ENCODE assay signal across 23 mouse cellular contexts in the genomic region with DNA sequence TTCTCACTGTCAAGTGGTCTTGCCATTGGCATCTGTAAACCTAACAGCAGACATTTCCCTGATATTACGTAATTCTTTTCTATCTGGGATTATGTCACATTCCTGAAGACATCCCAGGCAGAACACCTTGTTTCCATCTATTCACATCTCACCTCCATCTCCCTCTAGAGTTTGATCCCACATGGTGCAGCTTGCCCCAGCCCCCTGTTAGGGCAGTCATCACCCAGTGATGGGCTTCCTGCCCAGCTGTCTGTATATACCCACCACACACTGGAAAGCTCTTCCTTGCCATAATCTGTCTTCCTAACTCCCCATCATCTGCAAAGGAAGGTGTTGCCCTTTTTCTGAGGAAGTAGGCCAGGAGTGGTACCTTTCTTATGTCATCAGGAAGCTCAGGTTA.
"Had no signal": no experiment of that assay in that cellular context is flagged by ENCODE, and none has a peak within 500 bp of the region (broad histone marks: within the 10 kb centered on the region; RNA-seq: fewer than 3 reads in every experiment).

No protein-coding gene starts in this region.

- H3K4me3 ChIP-seq: heart, adult 2 months; heart, embryonic 13.5 days; heart, embryonic 15.5 days; kidney, embryonic 15.5 days; limb, embryonic 13.5 days; limb, embryonic 15.5 days; liver, embryonic 12.5 days had no signal

- H3K4me2 ChIP-seq: heart, embryonic 11.5 days; heart, embryonic 13.5 days; heart, embryonic 15.5 days; hindbrain, embryonic 14.5 days; kidney, embryonic 15.5 days; limb, embryonic 13.5 days; limb, embryonic 15.5 days; liver, embryonic 12.5 days had no signal

- H3K36me3 ChIP-seq: heart, embryonic 13.5 days; heart, embryonic 15.5 days; kidney, embryonic 15.5 days; limb, embryonic 13.5 days; limb, embryonic 15.5 days; liver, embryonic 12.5 days had no signal

- H3K9ac ChIP-seq: forebrain, postnatal 0 days; heart, embryonic 13.5 days; heart, embryonic 15.5 days; hindbrain, embryonic 14.5 days; kidney, embryonic 15.5 days; limb, embryonic 13.5 days; limb, embryonic 15.5 days; liver, embryonic 12.5 days had no signal

- H3K27me3 ChIP-seq: heart, embryonic 13.5 days; heart, embryonic 15.5 days; kidney, embryonic 15.5 days; limb, embryonic 13.5 days; limb, embryonic 15.5 days; liver, embryonic 12.5 days had no signal

- ATAC-seq: forebrain, postnatal 0 days; hindbrain, embryonic 16.5 days; intestine, embryonic 16.5 days; liver, embryonic 12.5 days had no signal

- H3K9me3 ChIP-seq: heart, embryonic 13.5 days; heart, embryonic 15.5 days; kidney, embryonic 15.5 days; limb, embryonic 13.5 days; limb, embryonic 15.5 days; liver, embryonic 12.5 days had no signal

- H3K4me1 ChIP-seq: kidney, embryonic 15.5 days; liver, embryonic 12.5 days had no signal

- DNase-seq: forebrain, postnatal 0 days; gastrocnemius, postnatal 14 days; gastrocnemius, postnatal 36 days; heart, adult 2 months; heart, postnatal 14 days; heart, postnatal 36 days; kidney, adult 11 months; kidney, adult 2 months; kidney, adult 9 months; kidney, postnatal 14 days; kidney, postnatal 36 days; left cerebral cortex, postnatal 4 days had no signal

- H3K27ac ChIP-seq: heart, adult 2 months; heart, embryonic 13.5 days; heart, embryonic 15.5 days; hindbrain, embryonic 14.5 days; kidney, embryonic 15.5 days; kidney, postnatal 0 days; limb, embryonic 13.5 days; limb, embryonic 15.5 days; liver, embryonic 12.5 days had no signal
